Mouse (Mus musculus) intestine, embryonic 14.5 days (tissue): ENCODE results near the gene Rd3. TPM values are rescaled to one million over a fixed set of nuclear protein-coding genes. Genes with fewer than 3 reads are reported as not detected.

ENCODE experiments used
- ATAC-seq: fragments of 200-750 bp; cut with Nextera tagmentation; replicated peaks from 2 replicates; pipeline ENCODE4 v1.8.0; 2017; ENCODE audit warnings: low read depth, moderate number of reproducible peaks, moderate TSS enrichment, moderate library complexity; ENCODE audit not compliant: low FRiP score, low TSS enrichment
- DNase-seq: peaks from one replicate; pipeline ENCODE4 v3.0.0-alpha.2; 2018; ENCODE audit warnings: low spot score
- H3K27ac ChIP-seq: fragments of 300-500 bp; sonication (generic); 2 replicates; pipeline ENCODE4 v1.5.1; 2014; ENCODE audit warnings: low read depth, mild to moderate bottlenecking, control low read depth
- H3K27me3 ChIP-seq: fragments of 300-500 bp; sonication (generic); replicated peaks from 2 replicates; pipeline ENCODE4 v1.6.1; 2014; ENCODE audit warnings: low read length, control low read depth; ENCODE audit not compliant: control insufficient read depth, insufficient read depth
- H3K36me3 ChIP-seq: fragments of 300-500 bp; sonication (generic); 2 replicates; pipeline ENCODE4 v1.6.1; 2014; ENCODE audit warnings: low read length, control low read depth; ENCODE audit not compliant: control insufficient read depth, insufficient read depth
- H3K4me1 ChIP-seq: fragments of 300-500 bp; sonication (generic); replicated peaks from 2 replicates; pipeline ENCODE4 v1.6.1; 2014; ENCODE audit warnings: low read length, control low read depth, mixed read lengths; ENCODE audit not compliant: control insufficient read depth, insufficient read depth
- H3K4me2 ChIP-seq: fragments of 300-500 bp; sonication (generic); 2 replicates; pipeline ENCODE4 v1.6.1; 2014; ENCODE audit warnings: low read length
- H3K4me3 ChIP-seq: fragments of 300-500 bp; sonication (generic); 2 replicates; pipeline ENCODE4 v1.5.1; 2014; ENCODE audit warnings: low read depth, low read length, control low read depth, mixed read lengths
- H3K9ac ChIP-seq: fragments of 300-500 bp; sonication (generic); 2 replicates; pipeline ENCODE4 v1.6.1; 2014; ENCODE audit warnings: mild to moderate bottlenecking, low read length
- H3K9me3 ChIP-seq: fragments of 300-500 bp; sonication (generic); 2 replicates; pipeline ENCODE4 v1.6.1; 2016; ENCODE audit warnings: low read length, control low read depth; ENCODE audit not compliant: control insufficient read depth
- WGBS: fragments of 180-500 bp; shearing (Covaris S2); extraction: QIAGEN DNeasy Blood & Tissue Kit; methylation state at CpG from one replicate; pipeline ENCODE4 v1.1.7; 2014; 5-methylcytosine and 5-hydroxymethylcytosine counted together
- polyA plus RNA-seq: library from polyadenylated mRNA; unstranded; fragments of >200 nt; fragmentation: Nextera tagmentation; extraction: Ambion mirVana; gene quantifications from 2 replicates; pipeline ENCODE4 v1.2.1, GENCODE M21; 2014

Gene Rd3
- polyA plus RNA-seq, result 0.30 and 0.31 TPM in 2 replicates

DNA sequence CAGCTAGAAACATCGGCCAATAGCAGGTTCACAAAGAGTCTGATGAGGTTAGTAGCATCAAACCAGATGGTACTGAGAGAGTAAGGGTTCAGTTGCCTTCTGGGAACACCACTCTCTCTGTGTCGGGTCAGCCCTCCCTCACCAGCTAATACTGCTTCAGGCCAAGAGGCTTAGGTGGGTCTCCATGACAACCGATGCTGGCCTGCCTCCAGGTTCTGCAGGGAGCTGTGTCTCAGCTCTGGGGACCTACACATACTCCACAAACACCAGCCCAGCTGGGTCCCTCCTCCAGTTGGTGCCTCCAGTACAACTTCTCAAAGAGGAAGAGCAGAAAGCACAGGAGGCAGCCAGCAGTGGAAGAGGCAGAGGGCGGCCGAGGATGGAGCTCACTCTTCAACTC, at the start of gene Rd3:
Gene Rd3 (plus strand): TSS at position 184 of the 400 bp plus-strand sequence.
- no peak within 1 kb of the TSS for H3K27ac ChIP-seq
- no peaks in the 10 kb centered on the region for H3K9me3 ChIP-seq
- peak; percentile 71 for DNase-seq
- peaks cover 7% of the 10 kb centered on the region; the same call in 1 of the 2 replicates for H3K4me1 ChIP-seq
- WGBS, result 44% methylated on average over 5 of the region's 5 CpGs
- no peaks in the 10 kb centered on the region for H3K27me3 ChIP-seq
- no peak within 1 kb of the TSS for H3K4me2 ChIP-seq
- no peaks in the 10 kb centered on the region for H3K36me3 ChIP-seq
- ATAC-seq, result 0 out of 2 replicates have a peak, but pooled peaks have one; percentile 55
- no peak within 1 kb of the TSS for H3K4me3 ChIP-seq
- H3K9ac ChIP-seq, result no peak within 1 kb of the TSS

DNA sequence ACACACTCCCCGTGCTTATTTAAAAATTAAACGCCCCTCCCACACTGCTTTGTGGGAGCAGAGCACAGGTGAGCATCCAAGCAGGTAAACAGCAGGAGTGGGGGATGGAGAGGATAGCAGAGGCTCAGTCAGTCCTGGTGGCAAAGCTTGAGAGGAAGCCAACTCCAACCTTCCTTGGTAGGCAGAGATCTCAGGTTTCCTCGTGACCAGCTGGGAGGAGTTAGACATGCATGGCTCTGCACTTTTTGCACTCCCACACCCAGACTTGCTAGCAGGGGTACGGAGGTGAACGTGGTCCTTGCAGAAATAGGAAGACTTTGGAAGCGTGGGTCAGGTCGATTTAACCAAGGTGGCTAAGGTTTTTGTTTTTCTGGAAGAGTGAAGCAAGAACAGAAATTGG, 48.8 kb upstream of the Rd3 start:
- WGBS, result 68% methylated on average over 7 of the region's 7 CpGs
- no peak overlapping the region for H3K9ac ChIP-seq

GRCm38 (mm10) chr1:191929065-191929464, 48.1 kb upstream of the Rd3 start:
- Histone ChIP-seq H3K9ac (no peak overlapping the region), H3K27ac (no peak overlapping the region), H3K9me3 (no peaks in the 10 kb centered on the region), H3K36me3 (no peaks in the 10 kb centered on the region), H3K27me3 (no peaks in the 10 kb centered on the region), H3K4me1 (0 out of 2 replicates have a peak, but pooled peaks cover 3% of the 10 kb centered on the region), H3K4me2 (no peak overlapping the region), H3K4me3 (no peak overlapping the region)
- WGBS, result 72% methylated on average over 8 of the region's 8 CpGs
- ATAC-seq (no peak), DNase-seq (no peak)

More for the DNA sequence above, 48.8 kb upstream of the Rd3 start:
- no peak overlapping the region for H3K4me3 ChIP-seq
- ATAC-seq (no peak), DNase-seq (no peak)
- H3K4me1 ChIP-seq, result 0 out of 2 replicates have a peak, but pooled peaks cover 3% of the 10 kb centered on the region
- no peak overlapping the region for H3K4me2 ChIP-seq
- H3K27ac ChIP-seq, result no peak overlapping the region
- H3K9me3 ChIP-seq, result no peaks in the 10 kb centered on the region
- no peaks in the 10 kb centered on the region for H3K36me3 ChIP-seq
- H3K27me3 ChIP-seq, result no peaks in the 10 kb centered on the region

- H3K36me3 ChIP-seq, result no peaks in the 10 kb centered on the region
- 68% methylated on average over 12 of the region's 12 CpGs for WGBS
- ATAC-seq (no peak), DNase-seq (no peak)
- no peak overlapping the region for H3K9ac ChIP-seq
- no peaks in the 10 kb centered on the region for H3K27me3 ChIP-seq
- no peak overlapping the region for H3K4me3 ChIP-seq
- 0 out of 2 replicates have a peak, but pooled peaks cover 3% of the 10 kb centered on the region for H3K4me1 ChIP-seq
- no peak overlapping the region for H3K4me2 ChIP-seq
- no peaks in the 10 kb centered on the region for H3K9me3 ChIP-seq
- H3K27ac ChIP-seq, result no peak overlapping the region
These were observed 47.2 kb upstream of the Rd3 start for GRCm38 (mm10) chr1:191929897-191930524.

- Histone ChIP-seq H3K27ac (no peak overlapping the region), H3K9ac (no peak overlapping the region), H3K4me1 (0 out of 2 replicates have a peak, but pooled peaks cover 3% of the 10 kb centered on the region), H3K27me3 (no peaks in the 10 kb centered on the region), H3K36me3 (no peaks in the 10 kb centered on the region), H3K9me3 (no peaks in the 10 kb centered on the region), H3K4me3 (no peak overlapping the region), H3K4me2 (no peak overlapping the region)
- ATAC-seq (no peak), DNase-seq (no peak)
- WGBS, result 84% methylated on average over 3 of the region's 3 CpGs
These were observed 46.6 kb upstream of the Rd3 start for GRCm38 (mm10) chr1:191930525-191931105.

DNA sequence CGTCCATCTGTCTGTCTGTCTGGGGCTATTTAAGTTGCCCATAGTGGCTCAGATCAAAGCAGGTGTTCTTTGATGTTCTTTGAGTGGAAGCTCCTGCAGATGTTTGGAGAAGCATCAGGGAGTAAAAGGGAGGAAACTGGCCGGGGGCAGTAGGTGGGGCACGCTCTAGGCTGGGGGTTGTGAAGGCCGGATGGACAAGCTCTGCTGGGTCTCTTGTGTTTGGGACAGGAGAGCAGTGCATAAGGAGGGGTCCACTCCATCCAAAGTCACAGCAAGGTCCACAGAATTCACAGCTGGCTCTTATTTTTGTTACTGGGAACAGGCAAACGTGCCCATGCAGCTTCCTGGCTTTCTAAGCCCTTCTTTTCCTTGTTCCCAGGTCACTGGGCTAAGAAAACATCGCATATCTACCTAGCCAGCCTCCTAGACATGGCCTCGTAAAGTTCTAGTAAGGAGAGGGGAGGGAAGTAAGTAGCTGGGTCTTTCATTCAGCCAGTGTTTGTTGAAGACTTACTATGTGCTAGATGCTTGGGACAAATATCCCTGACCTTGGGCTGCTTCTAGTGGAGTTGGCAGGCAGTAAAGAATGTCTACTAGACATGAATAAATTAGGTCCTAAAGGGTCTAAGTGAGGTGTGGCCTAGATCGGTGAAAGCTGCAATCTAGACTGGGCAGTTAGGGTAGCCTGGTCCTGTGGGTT, 44.7 kb upstream of the Rd3 start:
- H3K4me3 ChIP-seq, result no peak overlapping the region
- no peak overlapping the region for H3K9ac ChIP-seq
- no peak for DNase-seq
- no peak overlapping the region for H3K4me2 ChIP-seq
- no peak for ATAC-seq
- WGBS, result 63% methylated on average over 8 of the region's 8 CpGs
- no peaks in the 10 kb centered on the region for H3K36me3 ChIP-seq
- no peaks in the 10 kb centered on the region for H3K9me3 ChIP-seq
- H3K27ac ChIP-seq, result no peak overlapping the region
- H3K27me3 ChIP-seq, result no peaks in the 10 kb centered on the region
- H3K4me1 ChIP-seq, result 0 out of 2 replicates have a peak, but pooled peaks cover 3% of the 10 kb centered on the region

DNA sequence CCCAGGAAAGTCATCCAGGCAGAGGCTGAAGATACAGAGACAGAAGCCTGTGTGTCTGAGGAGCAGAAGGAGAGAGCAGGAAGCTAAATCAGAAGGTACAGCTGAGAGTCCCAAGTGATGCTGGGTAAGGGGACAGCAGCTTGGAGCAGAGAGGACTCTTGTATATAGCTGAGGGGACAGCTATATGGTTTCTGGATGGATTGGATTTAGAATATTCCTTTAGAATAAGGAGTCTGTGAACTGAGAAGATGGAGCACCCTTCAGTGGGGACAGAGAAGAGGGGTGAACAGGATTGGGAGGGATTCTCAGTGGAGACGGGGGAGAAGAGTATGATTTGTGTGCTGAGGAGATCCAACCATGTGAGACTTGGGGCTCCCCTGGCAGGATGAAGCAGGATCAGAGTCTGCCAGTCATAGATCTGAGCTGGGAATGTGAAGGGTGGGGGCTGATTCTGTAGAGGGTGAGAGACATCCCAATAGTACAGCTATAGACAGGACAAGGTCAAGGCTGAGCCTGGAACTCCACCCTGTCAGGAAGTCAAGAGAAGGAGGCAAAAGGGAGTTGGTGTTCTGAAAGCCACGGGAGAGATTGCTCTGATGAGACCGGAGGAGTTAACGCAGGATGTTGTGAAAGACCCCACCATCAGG, 44.1 kb upstream of the Rd3 start:
- DNase-seq, result no peak
- Histone ChIP-seq H3K9ac (no peak overlapping the region), H3K4me2 (no peak overlapping the region), H3K36me3 (no peaks in the 10 kb centered on the region), H3K4me1 (0 out of 2 replicates have a peak, but pooled peaks cover under 1% of the 10 kb centered on the region), H3K9me3 (no peaks in the 10 kb centered on the region), H3K27me3 (no peaks in the 10 kb centered on the region), H3K27ac (no peak overlapping the region), H3K4me3 (no peak overlapping the region)
- WGBS, result 61% methylated on average over 4 of the region's 4 CpGs
- no peak for ATAC-seq

- Histone ChIP-seq H3K9me3 (no peaks in the 10 kb centered on the region), H3K4me1 (no peaks in the 10 kb centered on the region), H3K4me2 (no peak overlapping the region), H3K4me3 (no peak overlapping the region), H3K9ac (no peak overlapping the region), H3K27me3 (no peaks in the 10 kb centered on the region), H3K36me3 (no peaks in the 10 kb centered on the region), H3K27ac (no peak overlapping the region)
- no peak for ATAC-seq
- no peak for DNase-seq
- WGBS, result 83% methylated on average over 6 of the region's 6 CpGs
These were observed 33.5 kb upstream of the Rd3 start for GRCm38 (mm10) chr1:191943638-191944037.
